Mouse (Mus musculus) CH12.LX (cell line): Measurements from ENCODE around the gene Prr15l.

Source experiments
- CTCF ChIP-seq, 2 experiments: IDR thresholded peaks in 1 of 2; conservative IDR thresholded peaks in 1 of 2; 2 replicates each; pipeline ENCODE4 v1.5.1; 2011 to 2012; ENCODE audit warnings: low read depth in 2 of 2, low read length in 2 of 2, improper control_type of control experiment in 1 of 2, inconsistent platforms in 1 of 2, mild to moderate bottlenecking in 1 of 2, moderate library complexity in 1 of 2
- EP300 ChIP-seq: IDR thresholded peaks from 2 replicates; pipeline ENCODE4 v1.6.1; 2011; ENCODE audit warnings: low read length, improper control_type of control experiment
- MAX ChIP-seq: IDR thresholded peaks from 2 replicates; pipeline ENCODE4 v1.6.1; 2011; ENCODE audit warnings: low read length, improper control_type of control experiment
- POLR2A ChIP-seq: IDR thresholded peaks from 2 replicates; pipeline ENCODE4 v1.6.1; 2011; ENCODE audit warnings: low read depth, mild to moderate bottlenecking, improper control_type of control experiment, low read length
- TCF12 ChIP-seq: IDR thresholded peaks from 2 replicates; pipeline ENCODE4 v1.6.1; 2014; ENCODE audit warnings: low read depth, mild to moderate bottlenecking, inconsistent platforms, low read length, improper control_type of control experiment
- ZMIZ1 ChIP-seq: IDR thresholded peaks from 2 replicates; pipeline ENCODE4 v1.6.1; 2012; ENCODE audit warnings: low read depth, mild to moderate bottlenecking, inconsistent platforms, low read length, improper control_type of control experiment

GRCm38 (mm10) chr11:96981461-96981860 lies 53.6 kb downstream of the Prr15l start:
- TF ChIP-seq TCF12, result no peak
- TF ChIP-seq CTCF (conservative IDR thresholded peaks at IDR 0.05 in 1 of 2, IDR thresholded peaks at IDR 0.05 in 1 of 2; ENCODE audit: low read depth in 2 of 2, low read length in 2 of 2), result no peak
- no peak for TF ChIP-seq MAX
- TF ChIP-seq POLR2A, result no peak
- TF ChIP-seq EP300, result no peak
- TF ChIP-seq ZMIZ1, result no peak
